Comparison of ENCODE assay signal across 7 mouse cellular contexts in genomic region chr3:122419610-122420409, GRCm38 (mm10).
DNase-seq lines count a peak whose midpoint lies in the region; ATAC-seq and TF ChIP-seq lines count a peak whose summit lies in the region.

No protein-coding gene starts in this region.

- 0 out of 2 replicates have a peak, but pooled peaks cover 10% of the 10 kb centered on the region for H3K4me1 ChIP-seq in intestine, embryonic 16.5 days (ENCODE audit: control insufficient read depth, insufficient read depth, low read length)
- peaks cover 6% of the 10 kb centered on the region for H3K4me1 ChIP-seq in limb, embryonic 14.5 days (ENCODE audit: control insufficient read depth, insufficient read depth, low read length)
- 0 out of 2 replicates have a peak, but pooled peaks cover 8% of the 10 kb centered on the region for H3K4me1 ChIP-seq in midbrain, embryonic 14.5 days (ENCODE audit: control insufficient read depth, insufficient read depth, low read length)

- peak overlapping the region; percentile 59 for H3K4me3 ChIP-seq in intestine, embryonic 16.5 days (ENCODE audit: low read length)
- peak overlapping the region; percentile 56 for H3K4me3 ChIP-seq in limb, embryonic 14.5 days (replicated peaks; ENCODE audit: low read length)
- H3K4me3 ChIP-seq in midbrain, embryonic 14.5 days (replicated peaks; ENCODE audit: low read depth, low read length): peak overlapping the region; percentile 56

- no peaks in the 10 kb centered on the region for H3K36me3 ChIP-seq in intestine, embryonic 16.5 days (ENCODE audit: control insufficient read depth, insufficient read depth, low read length)
- H3K36me3 ChIP-seq in limb, embryonic 14.5 days (ENCODE audit: control insufficient read depth, insufficient read depth, low read length): no peaks in the 10 kb centered on the region
- no peaks in the 10 kb centered on the region for H3K36me3 ChIP-seq in midbrain, embryonic 14.5 days (ENCODE audit: control insufficient read depth, insufficient read depth, low read length)

- 0 out of 2 replicates have a peak, but pooled peaks have one; percentile 61 for TF ChIP-seq POLR2A in limb, embryonic 14.5 days (IDR thresholded peaks at IDR 0.05; ENCODE audit: borderline replicate concordance, extremely low read depth, insufficient read depth, insufficient read length)

- ATAC-seq in granulocyte monocyte progenitor cell, adult 5-6 weeks (replicated peaks; ENCODE audit: poor library complexity, severe bottlenecking): peak; percentile 78
- peak; percentile 91 for ATAC-seq in intestine, embryonic 16.5 days
- peak; percentile 86 for ATAC-seq in limb, embryonic 14.5 days (ENCODE audit: low FRiP score, low read depth)
- ATAC-seq in midbrain, embryonic 14.5 days (ENCODE audit: low FRiP score, low TSS enrichment): peak; percentile 87

- peak overlapping the region; percentile 82 for H3K4me2 ChIP-seq in intestine, embryonic 16.5 days (ENCODE audit: low read depth, low read length)
- H3K4me2 ChIP-seq in limb, embryonic 14.5 days (replicated peaks; ENCODE audit: low read depth, low read length, severe bottlenecking): peak overlapping the region; percentile 92
- peak overlapping the region; percentile 95 for H3K4me2 ChIP-seq in midbrain, embryonic 14.5 days (ENCODE audit: low read length)

- DNase-seq in adrenal gland, adult 2 months: peak; percentile 93
- peak; percentile 84 for DNase-seq in embryo, embryonic 10 days (ENCODE audit: low spot score)
- DNase-seq in limb, embryonic 14.5 days (ENCODE audit: low spot score): peak; percentile 66
- peak; percentile 82 for DNase-seq in midbrain, embryonic 14.5 days
- peak; percentile 79 to 81 for DNase-seq in spleen, adult 18-20 months

- peak overlapping the region; percentile 74 for H3K27ac ChIP-seq in intestine, embryonic 16.5 days (ENCODE audit: low read length)
- H3K27ac ChIP-seq in limb, embryonic 14.5 days (replicated peaks; ENCODE audit: low read depth, low read length): peak overlapping the region; percentile 49; the same call in 1 of the 2 replicates
- H3K27ac ChIP-seq in midbrain, embryonic 14.5 days (replicated peaks; ENCODE audit: low read depth, low read length): peak overlapping the region; percentile 69

- H3K27me3 ChIP-seq in intestine, embryonic 16.5 days (replicated peaks; ENCODE audit: control insufficient read depth, insufficient read depth, low read length): no peaks in the 10 kb centered on the region
- H3K27me3 ChIP-seq in limb, embryonic 14.5 days (ENCODE audit: control insufficient read depth, insufficient read depth, low read length): no peaks in the 10 kb centered on the region
- H3K27me3 ChIP-seq in midbrain, embryonic 14.5 days (ENCODE audit: control insufficient read depth, insufficient read depth, low read length): peaks cover 8% of the 10 kb centered on the region; the same call in 1 of the 2 replicates

- peak overlapping the region; percentile 81 for H3K9ac ChIP-seq in intestine, embryonic 16.5 days (ENCODE audit: low read depth, low read length)
- peak overlapping the region; percentile 71 for H3K9ac ChIP-seq in limb, embryonic 14.5 days (ENCODE audit: low read depth, low read length, severe bottlenecking)
- peak overlapping the region; percentile 60 for H3K9ac ChIP-seq in midbrain, embryonic 14.5 days (replicated peaks; ENCODE audit: low read length)

- WGBS in intestine, embryonic 16.5 days: under 1% methylated on average over 63 of the region's 63 CpGs
- 4% methylated on average over 60 of the region's 63 CpGs for WGBS in limb, embryonic 14.5 days
- WGBS in midbrain, embryonic 14.5 days: under 1% methylated on average over 63 of the region's 63 CpGs

- H3K9me3 ChIP-seq in intestine, embryonic 16.5 days (ENCODE audit: control insufficient read depth, low read length): no peaks in the 10 kb centered on the region
- H3K9me3 ChIP-seq in limb, embryonic 14.5 days (ENCODE audit: control insufficient read depth, low read length): no peaks in the 10 kb centered on the region
- no peaks in the 10 kb centered on the region for H3K9me3 ChIP-seq in midbrain, embryonic 14.5 days (ENCODE audit: control insufficient read depth, low read length)

Comparison
In these comparisons a context has a peak if more than half of its experiments do, and no peak if none do; other contexts are left out.
1. Peak in every context shown above with its lines: DNase-seq, ATAC-seq, H3K4me3 ChIP-seq and H3K27ac ChIP-seq.